Mouse (Mus musculus) intestine, embryonic 15.5 days (tissue): ENCODE results near the gene Map2. TPM values are rescaled to one million over a fixed set of nuclear protein-coding genes. Genes with fewer than 3 reads are reported as not detected.

Experiments used
- ATAC-seq: fragments of 200-750 bp; cut with Nextera tagmentation; 2 replicates; pipeline ENCODE4 v1.8.0; 2017; ENCODE audit warnings: moderate TSS enrichment, moderate library complexity
- H3K27ac ChIP-seq: fragments of 300-500 bp; sonication (generic); 2 replicates; pipeline ENCODE4 v1.5.1; 2015; ENCODE audit warnings: mild to moderate bottlenecking, inconsistent platforms
- H3K27me3 ChIP-seq: fragments of 300-500 bp; sonication (generic); replicated peaks from 2 replicates; pipeline ENCODE4 v1.6.1; 2015; ENCODE audit warnings: inconsistent platforms
- H3K36me3 ChIP-seq: fragments of 300-500 bp; sonication (generic); 2 replicates; pipeline ENCODE4 v1.6.1; 2015; ENCODE audit warnings: inconsistent platforms
- H3K4me1 ChIP-seq: fragments of 300-500 bp; sonication (generic); replicated peaks from 2 replicates; pipeline ENCODE4 v1.6.1; 2015; ENCODE audit warnings: inconsistent platforms
- H3K4me2 ChIP-seq: fragments of 300-500 bp; sonication (generic); replicated peaks from 2 replicates; pipeline ENCODE4 v1.6.1; 2015; ENCODE audit warnings: mild to moderate bottlenecking, inconsistent platforms
- H3K4me3 ChIP-seq: fragments of 300-500 bp; sonication (generic); replicated peaks from 2 replicates; pipeline ENCODE4 v1.5.1; 2015; ENCODE audit warnings: inconsistent platforms
- H3K9ac ChIP-seq: fragments of 300-500 bp; sonication (generic); 2 replicates; pipeline ENCODE4 v1.6.1; 2015; ENCODE audit warnings: inconsistent platforms
- H3K9me3 ChIP-seq: fragments of 300-500 bp; sonication (generic); 2 replicates; pipeline ENCODE4 v1.6.1; 2016; ENCODE audit warnings: inconsistent platforms
- WGBS: fragments of 180-500 bp; shearing (Covaris S2); methylation state at CpG from one replicate; pipeline ENCODE4 v1.1.7; 2015; 5-methylcytosine and 5-hydroxymethylcytosine counted together
- polyA plus RNA-seq: library from polyadenylated mRNA; unstranded; fragments of >200 nt; fragmentation: Nextera tagmentation; extraction: Ambion mirVana; gene quantifications from 2 replicates; pipeline ENCODE4 v1.2.1, GENCODE M21; 2015

Gene Map2
- polyA plus RNA-seq, 1 experiment from 2014 or later, result 14.1 TPM

- 0 out of 2 replicates have a peak, but pooled peaks cover 3% of the 10 kb centered on the region for H3K4me1 ChIP-seq
- peak overlapping the region; percentile 85 for H3K4me2 ChIP-seq
- H3K9ac ChIP-seq, result no peak overlapping the region
- 35% methylated on average over 9 of the region's 9 CpGs for WGBS
- no peaks in the 10 kb centered on the region for H3K36me3 ChIP-seq
- no peaks in the 10 kb centered on the region for H3K9me3 ChIP-seq
- no peak for ATAC-seq
- H3K27ac ChIP-seq, result no peak overlapping the region
- peak overlapping the region; percentile 46 for H3K4me3 ChIP-seq
- no peaks in the 10 kb centered on the region for H3K27me3 ChIP-seq
Observed at GRCm38 (mm10) chr1:66176012-66176837, 1.2 kb downstream of the Map2 start.

- 71% methylated on average over 2 of the region's 2 CpGs for WGBS
- no peak for ATAC-seq
- H3K4me3 ChIP-seq, result no peak overlapping the region
Observed at GRCm38 (mm10) chr1:66176838-66177105, 1.7 kb downstream of the Map2 start.

GRCm38 (mm10) chr1:66177489-66178170 lies 2.6 kb downstream of the Map2 start:
- Histone ChIP-seq H3K27ac (no peak overlapping the region), H3K4me2 (no peak overlapping the region), H3K4me1 (0 out of 2 replicates have a peak, but pooled peaks cover 3% of the 10 kb centered on the region), H3K27me3 (no peaks in the 10 kb centered on the region), H3K9me3 (no peaks in the 10 kb centered on the region), H3K36me3 (no peaks in the 10 kb centered on the region), H3K9ac (no peak overlapping the region), H3K4me3 (no peak overlapping the region)
- ATAC-seq, result no peak
- WGBS, result 71% methylated on average over 4 of the region's 4 CpGs

More at GRCm38 (mm10) chr1:66176838-66177105, 1.7 kb downstream of the Map2 start:
- H3K9ac ChIP-seq, result no peak overlapping the region
- H3K9me3 ChIP-seq, result no peaks in the 10 kb centered on the region
- no peaks in the 10 kb centered on the region for H3K27me3 ChIP-seq
- H3K36me3 ChIP-seq, result no peaks in the 10 kb centered on the region
- 0 out of 2 replicates have a peak, but pooled peaks cover 3% of the 10 kb centered on the region for H3K4me1 ChIP-seq
- H3K4me2 ChIP-seq, result no peak overlapping the region
- H3K27ac ChIP-seq, result no peak overlapping the region

GRCm38 (mm10) chr1:66187016-66187681 lies 12.1 kb downstream of the Map2 start:
- Histone ChIP-seq H3K4me1 (no peaks in the 10 kb centered on the region), H3K4me2 (no peak overlapping the region), H3K27ac (no peak overlapping the region), H3K4me3 (no peak overlapping the region), H3K9ac (no peak overlapping the region), H3K27me3 (no peaks in the 10 kb centered on the region), H3K9me3 (no peaks in the 10 kb centered on the region), H3K36me3 (no peaks in the 10 kb centered on the region)
- ATAC-seq, result no peak
- WGBS, result 76% methylated on average over 12 of the region's 12 CpGs

GRCm38 (mm10) chr1:66192401-66192800 lies 17.3 kb downstream of the Map2 start:
- H3K4me1 ChIP-seq, result no peaks in the 10 kb centered on the region
- no peak overlapping the region for H3K27ac ChIP-seq
- H3K9ac ChIP-seq, result no peak overlapping the region
- no peak overlapping the region for H3K4me2 ChIP-seq
- no peaks in the 10 kb centered on the region for H3K9me3 ChIP-seq
- H3K36me3 ChIP-seq, result no peaks in the 10 kb centered on the region
- no peak overlapping the region for H3K4me3 ChIP-seq
- no peaks in the 10 kb centered on the region for H3K27me3 ChIP-seq
- WGBS, result 98% methylated on average over 1 of the region's 1 CpGs
- no peak for ATAC-seq

GRCm38 (mm10) chr1:66192891-66193290 lies 17.8 kb downstream of the Map2 start:
- no peak overlapping the region for H3K4me3 ChIP-seq
- H3K27ac ChIP-seq, result no peak overlapping the region
- no peak for ATAC-seq
- no peaks in the 10 kb centered on the region for H3K4me1 ChIP-seq
- H3K9me3 ChIP-seq, result no peaks in the 10 kb centered on the region
- H3K36me3 ChIP-seq, result no peaks in the 10 kb centered on the region
- WGBS, result 77% methylated on average over 2 of the region's 2 CpGs
- no peaks in the 10 kb centered on the region for H3K27me3 ChIP-seq
- H3K4me2 ChIP-seq, result no peak overlapping the region
- no peak overlapping the region for H3K9ac ChIP-seq

GRCm38 (mm10) chr1:66195040-66195726 lies 20.1 kb downstream of the Map2 start:
- H3K9ac ChIP-seq, result no peak overlapping the region
- no peaks in the 10 kb centered on the region for H3K27me3 ChIP-seq
- ATAC-seq, result no peak
- no peaks in the 10 kb centered on the region for H3K36me3 ChIP-seq
- 80% methylated on average over 13 of the region's 13 CpGs for WGBS
- H3K9me3 ChIP-seq, result no peaks in the 10 kb centered on the region
- no peak overlapping the region for H3K27ac ChIP-seq
- H3K4me3 ChIP-seq, result no peak overlapping the region
- H3K4me1 ChIP-seq, result no peaks in the 10 kb centered on the region
- H3K4me2 ChIP-seq, result no peak overlapping the region

- Histone ChIP-seq H3K4me1 (no peaks in the 10 kb centered on the region), H3K27me3 (no peaks in the 10 kb centered on the region), H3K36me3 (no peaks in the 10 kb centered on the region), H3K9me3 (no peaks in the 10 kb centered on the region), H3K4me2 (no peak overlapping the region), H3K9ac (no peak overlapping the region), H3K4me3 (no peak overlapping the region), H3K27ac (no peak overlapping the region)
- WGBS, result 90% methylated on average over 4 of the region's 4 CpGs
- ATAC-seq, result no peak
Observed at GRCm38 (mm10) chr1:66196240-66196639, 21.2 kb downstream of the Map2 start.

GRCm38 (mm10) chr1:66196716-66197115 lies 21.6 kb downstream of the Map2 start:
- no peak overlapping the region for H3K4me3 ChIP-seq
- no peak overlapping the region for H3K4me2 ChIP-seq
- no peaks in the 10 kb centered on the region for H3K9me3 ChIP-seq
- no peak overlapping the region for H3K27ac ChIP-seq
- no peak for ATAC-seq
- 90% methylated on average over 4 of the region's 4 CpGs for WGBS
- no peaks in the 10 kb centered on the region for H3K4me1 ChIP-seq
- H3K9ac ChIP-seq, result no peak overlapping the region
- H3K27me3 ChIP-seq, result no peaks in the 10 kb centered on the region
- H3K36me3 ChIP-seq, result no peaks in the 10 kb centered on the region

GRCm38 (mm10) chr1:66205517-66205916 lies 30.4 kb downstream of the Map2 start:
- H3K27ac ChIP-seq, result no peak overlapping the region
- H3K9me3 ChIP-seq, result no peaks in the 10 kb centered on the region
- ATAC-seq, result no peak
- H3K4me2 ChIP-seq, result no peak overlapping the region
- H3K27me3 ChIP-seq, result no peaks in the 10 kb centered on the region
- H3K9ac ChIP-seq, result no peak overlapping the region
- H3K36me3 ChIP-seq, result no peaks in the 10 kb centered on the region
- no peak overlapping the region for H3K4me3 ChIP-seq
- no peaks in the 10 kb centered on the region for H3K4me1 ChIP-seq
- 90% methylated on average over 2 of the region's 2 CpGs for WGBS

- H3K4me2 ChIP-seq, result no peak overlapping the region
Observed at GRCm38 (mm10) chr1:66206904-66207303, 31.8 kb downstream of the Map2 start.

More at GRCm38 (mm10) chr1:66206904-66207303, 31.8 kb downstream of the Map2 start:
- ATAC-seq, result no peak
- H3K4me3 ChIP-seq, result no peak overlapping the region
- no peaks in the 10 kb centered on the region for H3K36me3 ChIP-seq
- H3K27me3 ChIP-seq, result no peaks in the 10 kb centered on the region
- 69% methylated on average over 3 of the region's 3 CpGs for WGBS
- no peak overlapping the region for H3K27ac ChIP-seq
- no peaks in the 10 kb centered on the region for H3K4me1 ChIP-seq
- H3K9me3 ChIP-seq, result no peaks in the 10 kb centered on the region
- no peak overlapping the region for H3K9ac ChIP-seq
